Mouse (Mus musculus) cerebellum, adult 2 months (tissue): ENCODE data around the gene Ptpn1.

Experiments
- CTCF ChIP-seq: fragments of 200-500 bp; IDR thresholded peaks from 2 replicates; pipeline ENCODE4 v1.5.1; 2011; ENCODE audit warnings: low read depth, mild to moderate bottlenecking, control low read depth, low read length, moderate library complexity, borderline replicate concordance; ENCODE audit not compliant: insufficient read depth
- POLR2A ChIP-seq: fragments of 200-500 bp; IDR thresholded peaks from 2 replicates; pipeline ENCODE4 v1.6.1; 2011; ENCODE audit warnings: low read length, control low read depth, borderline replicate concordance; ENCODE audit not compliant: insufficient read depth

DNA sequence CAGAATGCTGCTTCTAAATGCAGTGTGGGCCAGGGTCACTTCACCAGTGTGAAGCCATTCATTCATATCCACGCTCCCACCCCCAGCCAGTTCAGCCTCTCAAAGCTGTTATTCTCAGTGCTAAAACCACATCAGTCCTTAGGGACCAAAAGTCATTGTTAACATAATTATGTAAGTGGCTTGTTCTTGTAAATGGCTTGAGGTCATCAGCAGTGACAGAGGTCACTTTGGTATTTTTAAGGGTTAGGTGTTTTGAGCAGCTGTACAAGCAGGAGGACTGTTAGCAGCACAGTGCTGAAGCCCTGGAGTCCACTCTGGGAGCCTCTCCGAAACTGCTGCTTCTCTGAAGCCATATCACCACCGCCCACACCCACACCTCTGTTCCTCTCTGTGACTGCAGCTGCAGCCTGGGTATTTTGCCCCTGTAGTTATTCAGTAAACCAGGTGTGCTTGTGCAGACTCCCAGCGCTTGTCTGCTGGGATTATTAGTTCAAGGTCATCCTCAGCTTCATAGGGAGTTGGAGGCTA, 27.6 kb downstream of the Ptpn1 start:
- TF ChIP-seq CTCF: no peak
- no peak for TF ChIP-seq POLR2A
